Mouse (Mus musculus): ENCODE data around the gene Tex2.

DNA sequence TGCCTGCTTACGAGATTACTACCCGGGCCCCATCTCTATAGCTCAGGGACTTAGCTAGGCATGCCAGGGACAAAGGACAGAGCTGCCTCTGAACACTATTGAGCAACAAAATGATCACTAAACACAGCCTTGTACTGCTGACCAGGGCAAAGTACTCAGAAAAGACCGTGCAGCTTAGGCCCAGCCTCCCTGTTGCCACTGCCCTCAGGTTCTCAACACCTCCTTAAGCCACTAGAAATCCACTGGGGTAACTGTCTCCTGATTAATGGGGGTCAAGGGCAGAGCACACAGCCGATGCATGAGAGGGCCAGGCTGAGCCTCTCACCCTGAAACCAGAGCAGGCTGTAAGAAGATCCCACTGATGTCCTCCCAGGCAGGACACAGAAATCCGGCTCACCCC lies 98.8 kb downstream of the Tex2 start:
- TF ChIP-seq CTCF (IDR thresholded peaks at IDR 0.05; ENCODE audit: borderline replicate concordance, insufficient read depth, low read depth, low read length) (no peak), POLR2A (IDR thresholded peaks at IDR 0.05; ENCODE audit: borderline replicate concordance, insufficient read depth, low read length) (no peak)

Measured in cerebellum, adult 2 months (tissue).